Mouse (Mus musculus): ENCODE measurements around the gene Zfp944.
"Not testable (repeated sequence)": the region's sequence is repeated elsewhere in the genome, so short reads cannot be mapped to it uniquely, and the experiment has no call there.

Gene Zfp944

DNA sequence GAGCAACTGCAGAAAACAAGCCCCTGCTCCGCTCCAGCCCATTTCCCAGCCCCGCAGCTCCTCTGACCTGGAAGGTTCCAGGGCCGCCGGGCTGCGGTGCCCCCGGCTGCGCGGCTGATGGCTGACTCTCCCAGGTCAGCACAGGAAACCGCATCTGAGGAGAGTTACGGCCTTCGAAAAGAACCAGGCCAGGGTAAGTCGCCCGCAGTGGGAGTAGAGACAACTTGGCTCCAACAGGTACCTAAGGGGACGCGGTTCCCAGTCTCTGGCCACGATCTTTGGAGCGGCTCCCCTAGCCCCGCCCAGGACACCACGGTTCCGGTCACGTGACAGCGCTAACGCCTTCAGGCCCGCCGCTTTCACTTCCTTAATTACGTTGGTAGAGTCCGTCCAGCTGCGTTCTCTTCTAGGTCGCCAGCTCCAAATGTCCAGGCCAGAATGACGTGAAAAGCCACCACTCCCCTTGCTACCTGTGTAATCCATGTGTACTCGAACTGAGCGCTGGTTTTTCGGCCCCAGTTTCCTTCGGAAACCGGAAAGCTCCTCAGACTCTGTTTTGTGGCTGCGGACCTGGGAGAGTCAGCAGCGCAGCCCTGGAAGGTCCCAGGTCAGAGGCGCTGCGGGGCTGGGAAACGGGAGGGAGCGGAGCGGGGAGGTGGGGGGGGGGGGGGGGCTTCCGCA, at the start of gene Zfp944, which contains the start of gene Zfp758:
TSS of gene Zfp944 (minus strand) at position 300 of the 681 bp plus-strand sequence.
TSS of gene Zfp758 (plus strand) at position 353 of the 681 bp plus-strand sequence.
- DNase-seq (ENCODE audit: low read depth in 1 of 2, low spot score in 2 of 2), result peak in 1 of 2 experiments; percentile 56

DNA sequence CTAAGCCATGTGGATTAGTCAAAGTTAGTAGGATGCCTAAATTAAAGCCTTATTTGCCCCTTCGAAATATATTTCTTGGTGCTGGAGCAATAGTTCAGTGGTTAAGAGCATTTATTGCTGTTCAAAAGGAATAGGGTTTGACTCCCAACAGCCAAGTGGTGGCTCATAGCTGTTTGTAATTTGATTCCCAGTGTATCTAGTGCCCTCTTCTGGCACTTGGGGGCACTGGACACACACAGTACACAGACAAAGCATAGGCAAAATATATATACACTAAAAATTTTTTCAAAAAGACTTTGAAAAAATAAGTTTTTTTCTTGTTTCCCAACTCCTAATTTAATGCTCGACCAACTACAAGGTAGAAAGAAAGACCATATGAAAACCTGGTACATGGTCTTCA, 49.6 kb upstream of the Zfp944 start:
- no peak for DNase-seq (ENCODE audit: low read depth in 1 of 2, low spot score in 2 of 2)

DNA sequence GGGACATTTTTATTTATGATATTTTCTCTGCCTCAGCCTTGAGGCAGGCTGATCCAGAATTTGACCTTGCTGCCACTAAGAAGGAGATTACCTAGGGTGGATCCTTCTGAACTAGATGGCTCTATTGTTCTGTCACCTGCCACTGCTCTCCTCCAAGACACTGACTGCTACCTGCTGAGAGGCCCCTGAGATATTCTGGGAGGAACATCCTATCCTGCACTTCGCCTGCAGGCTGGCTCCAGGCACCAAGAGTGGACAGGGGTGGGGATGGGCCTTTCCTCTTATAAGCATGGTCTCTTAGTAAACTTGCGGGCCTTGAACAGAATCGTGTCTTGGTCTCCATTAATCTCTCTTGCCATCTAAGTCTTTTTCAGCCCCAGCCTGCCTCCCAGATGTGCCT, 2.7 kb upstream of the Zfp944 start:
- no peak for DNase-seq (ENCODE audit: low read depth in 1 of 2, low spot score in 2 of 2)

DNA sequence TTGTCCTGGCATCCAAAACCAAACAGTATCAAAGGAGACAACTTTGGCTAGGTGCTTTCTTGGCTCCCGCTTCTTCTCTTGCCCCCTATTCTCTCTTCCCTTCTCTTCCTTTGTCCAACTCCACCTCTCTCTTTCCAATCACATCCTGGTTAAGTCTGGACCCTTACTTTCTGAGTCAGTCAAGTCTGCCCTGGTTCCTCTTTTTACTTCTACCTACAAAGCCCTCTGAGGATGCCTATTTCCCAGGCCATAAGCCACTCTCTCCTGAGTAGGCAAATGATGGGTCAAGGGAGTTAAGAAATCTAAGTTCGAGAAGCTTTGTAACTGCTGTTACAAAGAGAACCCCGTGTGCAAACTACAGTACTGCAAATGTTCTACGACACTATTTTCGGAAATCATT, 628 bp downstream of the Zfp944 start:
- no peak for DNase-seq (ENCODE audit: low read depth in 1 of 2, low spot score in 2 of 2)

GRCm38 (mm10) chr17:22352794-22353193, 8.4 kb downstream of the Zfp944 start:
- no peak for DNase-seq (ENCODE audit: low read depth in 1 of 2, low spot score in 2 of 2)

- DNase-seq (ENCODE audit: low read depth in 1 of 2, low spot score in 2 of 2), result not testable (repeated sequence)
Measured at GRCm38 (mm10) chr17:22315247-22315646, 46.0 kb downstream of the Zfp944 start.

GRCm38 (mm10) chr17:22314730-22315226, 46.4 kb downstream of the Zfp944 start, which contains the start of gene CT030661.1:
TSS of gene CT030661.1 (minus strand) at chr17:22314837.
- peak; percentile 48 to 63 for DNase-seq (ENCODE audit: low read depth in 1 of 2, low spot score in 2 of 2)

DNA sequence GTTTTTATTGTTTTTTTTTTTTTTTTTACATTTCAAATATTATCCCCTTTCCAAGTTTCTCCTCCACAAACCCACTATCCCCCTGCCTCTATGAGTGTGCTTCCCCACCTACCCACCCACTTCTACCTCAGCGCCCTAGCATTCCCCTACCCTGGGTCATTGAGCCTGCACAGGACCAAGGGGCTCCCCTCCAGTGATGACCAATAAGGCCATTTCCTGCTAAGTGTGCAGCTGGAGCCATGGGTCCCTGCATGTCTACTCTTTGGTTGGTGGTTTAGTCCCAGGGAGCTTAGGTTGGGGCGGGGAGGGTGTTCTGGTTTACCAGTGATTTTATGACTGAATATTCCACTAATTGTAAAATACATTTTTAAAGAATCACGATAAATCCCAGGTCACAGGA, 47.0 kb downstream of the Zfp944 start:
- DNase-seq (ENCODE audit: low read depth in 1 of 2, low spot score in 2 of 2), result not testable (repeated sequence)

Measured in monocyte, adult 2 months (primary cell).